Mouse (Mus musculus): ENCODE measurements around the gene Srpk2. TPM values are rescaled to one million over a fixed set of nuclear protein-coding genes. Genes with fewer than 3 reads are reported as not detected.

Gene Srpk2
- polyA plus RNA-seq, 1 experiment, result 0.91 TPM

DNA sequence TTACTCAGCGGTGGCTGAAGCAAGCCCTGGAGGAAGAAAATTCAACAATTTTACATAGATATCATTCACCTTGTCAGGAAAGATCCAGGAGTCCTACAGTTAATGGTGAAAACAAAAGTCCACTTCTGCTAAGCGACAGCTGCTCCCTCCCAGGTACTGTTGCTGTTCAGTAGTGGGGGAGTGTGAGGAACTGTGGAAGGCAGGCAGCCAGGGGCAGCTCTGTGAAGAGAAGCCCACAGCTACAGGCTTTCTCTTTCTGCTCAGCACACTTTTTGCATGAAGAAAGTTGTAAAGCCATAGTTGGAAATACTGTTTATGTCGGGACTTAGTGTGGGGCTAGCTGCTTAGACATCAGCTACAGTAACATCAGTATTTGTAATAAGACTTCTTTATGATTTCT is 188.0 kb downstream of the Srpk2 start:
- no peak overlapping the region for H3K27ac ChIP-seq (ENCODE audit: insufficient read depth, low read depth, low read length)
- no peaks in the 10 kb centered on the region for H3K4me1 ChIP-seq (ENCODE audit: control insufficient read depth, insufficient read depth, insufficient read length, low read length)
- TF ChIP-seq CTCF (IDR thresholded peaks at IDR 0.05; ENCODE audit: extremely low read depth, insufficient read length, insufficient replicate concordance, low read depth, low read length), result no peak
- no peak for TF ChIP-seq POLR2A (IDR thresholded peaks at IDR 0.05; ENCODE audit: low read depth, low read length)
- 83% methylated on average over 3 of the region's 3 CpGs for WGBS
- peaks cover 69% of the 10 kb centered on the region for H3K36me3 ChIP-seq (ENCODE audit: control insufficient read depth, insufficient read depth, low read length)
- no peaks in the 10 kb centered on the region for H3K27me3 ChIP-seq (ENCODE audit: control insufficient read depth, insufficient read depth, low read length)
- H3K4me3 ChIP-seq (ENCODE audit: low read depth, low read length), result no peak overlapping the region

DNA sequence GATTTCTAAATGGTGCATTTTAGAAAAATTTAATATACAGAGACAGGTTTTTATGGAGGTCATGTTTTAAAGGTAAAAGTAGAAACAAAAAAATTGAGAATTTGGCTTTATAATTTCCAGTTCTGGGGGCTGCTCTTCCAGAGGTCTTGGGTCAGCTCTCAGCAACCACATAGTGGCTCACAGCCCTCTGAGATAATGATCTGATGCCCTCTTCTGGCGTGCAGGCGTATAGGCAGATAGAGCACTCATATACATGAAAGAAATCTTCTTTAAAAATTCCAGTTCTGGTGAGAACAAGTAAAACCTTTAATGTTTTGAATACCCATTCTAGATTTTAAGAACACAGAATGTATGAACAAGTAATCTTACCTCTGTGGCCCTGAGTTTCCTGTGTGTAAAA is 193.6 kb downstream of the Srpk2 start:
- TF ChIP-seq CTCF (IDR thresholded peaks at IDR 0.05; ENCODE audit: extremely low read depth, insufficient read length, insufficient replicate concordance, low read depth, low read length), result peak; percentile 34; the same call in 1 of the 2 replicates
- no peak for TF ChIP-seq POLR2A (IDR thresholded peaks at IDR 0.05; ENCODE audit: low read depth, low read length)
- H3K27me3 ChIP-seq (ENCODE audit: control insufficient read depth, insufficient read depth, low read length), result no peaks in the 10 kb centered on the region
- no peaks in the 10 kb centered on the region for H3K4me1 ChIP-seq (ENCODE audit: control insufficient read depth, insufficient read depth, insufficient read length, low read length)
- WGBS, result 36% methylated on average over 2 of the region's 2 CpGs
- no peak overlapping the region for H3K27ac ChIP-seq (ENCODE audit: insufficient read depth, low read depth, low read length)
- H3K4me3 ChIP-seq (ENCODE audit: low read depth, low read length), result no peak overlapping the region
- H3K36me3 ChIP-seq (ENCODE audit: control insufficient read depth, insufficient read depth, low read length), result peaks cover 63% of the 10 kb centered on the region

DNA sequence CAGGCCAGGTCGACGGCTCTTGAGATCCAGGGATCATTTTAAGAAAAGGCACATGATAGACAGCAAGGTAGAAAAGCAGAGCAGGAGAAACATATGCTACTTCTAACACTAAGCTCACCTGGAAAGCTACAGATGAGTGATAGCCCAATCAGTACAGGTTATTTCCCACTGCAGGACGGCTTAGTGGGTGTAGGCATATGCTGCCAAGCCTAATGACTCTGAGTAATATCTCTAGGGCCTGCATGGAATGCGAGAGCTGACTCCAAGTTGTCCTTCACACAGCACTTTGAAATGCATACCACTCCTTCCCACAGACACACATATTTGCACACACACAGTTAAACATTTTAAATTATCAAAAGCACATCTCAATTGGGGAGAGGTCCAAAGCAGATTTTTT is 195.2 kb downstream of the Srpk2 start:
- WGBS, result 82% methylated on average over 4 of the region's 4 CpGs
- TF ChIP-seq POLR2A (IDR thresholded peaks at IDR 0.05; ENCODE audit: low read depth, low read length), result no peak
- no peak for TF ChIP-seq CTCF (IDR thresholded peaks at IDR 0.05; ENCODE audit: extremely low read depth, insufficient read length, insufficient replicate concordance, low read depth, low read length)
- H3K4me3 ChIP-seq (ENCODE audit: low read depth, low read length), result no peak overlapping the region
- peaks cover 65% of the 10 kb centered on the region for H3K36me3 ChIP-seq (ENCODE audit: control insufficient read depth, insufficient read depth, low read length)
- no peaks in the 10 kb centered on the region for H3K27me3 ChIP-seq (ENCODE audit: control insufficient read depth, insufficient read depth, low read length)
- H3K4me1 ChIP-seq (ENCODE audit: control insufficient read depth, insufficient read depth, insufficient read length, low read length), result no peaks in the 10 kb centered on the region
- H3K27ac ChIP-seq (ENCODE audit: insufficient read depth, low read depth, low read length), result no peak overlapping the region

DNA sequence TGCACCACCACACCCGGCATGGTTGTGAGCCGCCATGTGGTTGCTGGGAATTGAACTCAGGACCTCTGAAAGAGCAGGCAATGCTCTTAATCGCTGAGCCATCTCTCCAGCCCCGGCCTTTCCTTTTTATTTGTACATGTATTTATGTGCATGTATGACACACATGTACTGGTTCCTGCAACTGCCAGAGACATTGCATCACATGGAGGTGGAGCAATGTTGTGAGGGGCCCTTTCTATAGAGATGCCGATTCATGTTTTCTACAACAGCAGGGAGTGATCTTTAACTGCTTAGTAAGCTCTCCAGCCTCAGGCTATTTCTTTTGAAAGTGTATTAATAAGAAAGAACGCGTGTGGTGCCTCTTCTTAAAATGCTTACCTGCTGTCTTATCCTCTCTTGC is 200.6 kb downstream of the Srpk2 start:
- TF ChIP-seq POLR2A (IDR thresholded peaks at IDR 0.05; ENCODE audit: low read depth, low read length), result no peak
- TF ChIP-seq CTCF (IDR thresholded peaks at IDR 0.05; ENCODE audit: extremely low read depth, insufficient read length, insufficient replicate concordance, low read depth, low read length), result no peak
- Histone ChIP-seq H3K27me3 (ENCODE audit: control insufficient read depth, insufficient read depth, low read length) (no peaks in the 10 kb centered on the region), H3K36me3 (ENCODE audit: control insufficient read depth, insufficient read depth, low read length) (peaks cover 68% of the 10 kb centered on the region)

DNA sequence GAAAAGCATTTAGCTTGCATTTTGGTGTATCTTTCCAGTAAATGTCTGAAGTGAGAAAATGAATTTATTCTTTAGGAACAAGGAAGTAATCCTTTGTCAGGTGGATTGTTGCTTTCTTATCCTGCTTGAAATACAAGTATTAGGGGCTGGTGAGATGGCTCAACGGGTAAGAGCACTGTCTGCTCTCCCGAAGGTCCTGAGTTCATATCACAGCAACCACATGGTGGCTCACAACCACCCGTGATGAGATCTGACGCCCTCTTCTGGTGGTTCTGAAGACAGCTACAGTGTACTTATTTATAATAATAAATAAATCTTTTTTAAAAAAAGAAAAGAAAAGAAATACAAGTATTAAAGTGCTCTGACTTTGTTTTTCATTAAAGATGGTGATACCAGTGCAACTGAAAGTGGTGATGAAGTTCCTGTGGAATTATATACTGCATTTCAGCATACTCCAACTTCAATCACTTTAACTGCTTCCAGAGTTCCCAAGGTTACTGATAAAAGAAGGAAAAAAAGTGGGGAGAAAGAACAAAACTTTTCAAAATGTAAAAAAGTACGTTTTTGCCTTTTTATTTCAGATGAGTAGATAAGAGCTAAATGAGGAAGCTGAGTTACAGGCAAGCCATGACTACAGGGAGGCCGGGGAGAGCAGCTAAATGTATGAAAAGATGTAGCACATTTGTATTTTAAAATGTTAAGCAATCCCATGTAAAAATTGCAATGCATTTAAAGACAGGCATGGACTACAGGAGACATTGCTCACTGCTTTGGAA is 211.1 kb downstream of the Srpk2 start:
- TF ChIP-seq POLR2A (IDR thresholded peaks at IDR 0.05; ENCODE audit: low read depth, low read length) (no peak), CTCF (IDR thresholded peaks at IDR 0.05; ENCODE audit: extremely low read depth, insufficient read length, insufficient replicate concordance, low read depth, low read length) (peak; percentile 20; the same call in 1 of the 2 replicates)
- WGBS, result 62% methylated on average over 6 of the region's 6 CpGs
- Histone ChIP-seq H3K27ac (ENCODE audit: insufficient read depth, low read depth, low read length) (no peak overlapping the region), H3K36me3 (ENCODE audit: control insufficient read depth, insufficient read depth, low read length) (peaks cover 34% of the 10 kb centered on the region), H3K4me3 (ENCODE audit: low read depth, low read length) (no peak overlapping the region), H3K27me3 (ENCODE audit: control insufficient read depth, insufficient read depth, low read length) (no peaks in the 10 kb centered on the region), H3K4me1 (ENCODE audit: control insufficient read depth, insufficient read depth, insufficient read length, low read length) (no peaks in the 10 kb centered on the region)

More for the DNA sequence above, 200.6 kb downstream of the Srpk2 start:
- Histone ChIP-seq H3K4me3 (ENCODE audit: low read depth, low read length) (no peak overlapping the region), H3K4me1 (ENCODE audit: control insufficient read depth, insufficient read depth, insufficient read length, low read length) (no peaks in the 10 kb centered on the region), H3K27ac (ENCODE audit: insufficient read depth, low read depth, low read length) (no peak overlapping the region)
- 89% methylated on average over 7 of the region's 7 CpGs for WGBS

DNA sequence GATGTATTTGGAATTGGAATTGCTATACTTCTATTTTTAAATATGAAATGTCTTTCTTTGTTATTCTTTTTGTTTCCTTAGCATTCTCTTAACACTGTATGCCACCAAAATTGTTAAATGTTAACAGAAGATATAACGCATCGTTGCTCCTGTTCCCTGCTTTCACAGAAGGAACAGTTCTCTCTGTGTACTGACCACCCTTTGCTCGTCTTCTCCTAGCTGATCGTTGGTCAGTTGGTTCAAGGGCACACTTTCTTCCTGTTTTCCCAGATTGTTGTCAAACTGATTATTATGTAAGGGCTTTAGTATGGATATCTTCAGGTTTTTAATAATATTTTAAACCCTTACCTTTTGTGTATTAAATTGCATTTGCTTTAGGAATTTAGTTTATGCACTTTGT is 217.9 kb downstream of the Srpk2 start:
- no peak overlapping the region for H3K4me3 ChIP-seq (ENCODE audit: low read depth, low read length)
- TF ChIP-seq CTCF (IDR thresholded peaks at IDR 0.05; ENCODE audit: extremely low read depth, insufficient read length, insufficient replicate concordance, low read depth, low read length) (no peak), POLR2A (IDR thresholded peaks at IDR 0.05; ENCODE audit: low read depth, low read length) (no peak)
- H3K27me3 ChIP-seq (ENCODE audit: control insufficient read depth, insufficient read depth, low read length), result no peaks in the 10 kb centered on the region
- WGBS, result 85% methylated on average over 4 of the region's 4 CpGs
- peaks cover 37% of the 10 kb centered on the region for H3K36me3 ChIP-seq (ENCODE audit: control insufficient read depth, insufficient read depth, low read length)
- no peak overlapping the region for H3K27ac ChIP-seq (ENCODE audit: insufficient read depth, low read depth, low read length)
- H3K4me1 ChIP-seq (ENCODE audit: control insufficient read depth, insufficient read depth, insufficient read length, low read length), result no peaks in the 10 kb centered on the region

DNA sequence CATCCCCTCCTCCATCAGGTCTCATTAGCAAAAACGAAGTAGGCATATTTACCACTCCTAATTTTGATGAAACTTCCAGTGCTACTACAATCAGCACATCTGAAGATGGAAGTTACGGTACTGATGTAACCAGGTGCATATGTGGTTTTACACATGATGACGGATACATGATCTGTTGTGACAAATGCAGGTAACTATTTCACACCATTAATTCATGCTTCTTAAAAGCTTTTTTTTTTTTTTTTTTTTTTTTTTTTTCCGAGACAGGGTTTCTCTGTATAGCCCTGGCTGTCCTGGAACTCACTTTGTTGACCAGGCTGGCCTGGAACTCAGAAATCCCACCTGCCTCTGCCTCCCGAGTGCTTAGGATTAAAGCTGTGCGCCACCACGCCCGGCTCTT is 219.7 kb downstream of the Srpk2 start:
- TF ChIP-seq POLR2A (IDR thresholded peaks at IDR 0.05; ENCODE audit: low read depth, low read length) (no peak), CTCF (IDR thresholded peaks at IDR 0.05; ENCODE audit: extremely low read depth, insufficient read length, insufficient replicate concordance, low read depth, low read length) (no peak)
- no peak overlapping the region for H3K4me3 ChIP-seq (ENCODE audit: low read depth, low read length)
- 89% methylated on average over 8 of the region's 8 CpGs for WGBS
- H3K27me3 ChIP-seq (ENCODE audit: control insufficient read depth, insufficient read depth, low read length), result no peaks in the 10 kb centered on the region
- H3K36me3 ChIP-seq (ENCODE audit: control insufficient read depth, insufficient read depth, low read length), result peaks cover 38% of the 10 kb centered on the region
- no peaks in the 10 kb centered on the region for H3K4me1 ChIP-seq (ENCODE audit: control insufficient read depth, insufficient read depth, insufficient read length, low read length)
- no peak overlapping the region for H3K27ac ChIP-seq (ENCODE audit: insufficient read depth, low read depth, low read length)

Data from small intestine, adult 2 months (tissue).